Mouse (Mus musculus): ENCODE results near the gene Tas2r138. TPM values are rescaled to one million over a fixed set of nuclear protein-coding genes. Genes with fewer than 3 reads are reported as not detected.

Gene Tas2r138
- total RNA-seq, 2 experiments from 2014 or later, result not detected

Other genes starting within 250 kb of the Tas2r138 start
- 10 to 100 TPM; 35.6 to 39.5 TPM for gene E330009J07Rik, start 177.2 kb downstream of the Tas2r138 start, total RNA-seq (2021)
- not detected for gene Wee2, start 174.2 kb downstream of the Tas2r138 start, total RNA-seq (2021)
- gene Ssbp1, start 142.0 kb downstream of the Tas2r138 start, total RNA-seq (2021), result 10 to 100 TPM; 36.9 to 37.5 TPM
- gene Tas2r137, start 122.1 kb downstream of the Tas2r138 start, total RNA-seq (2021), result not detected
- gene Tas2r108, start 119.8 kb downstream of the Tas2r138 start, total RNA-seq (2021), result not detected
- not detected for gene Prss37, start 93.8 kb downstream of the Tas2r138 start, total RNA-seq (2021)
- gene Olfr461, start 58.3 kb downstream of the Tas2r138 start, total RNA-seq (2021), result not detected
- gene Olfr460, start 43.8 kb downstream of the Tas2r138 start, total RNA-seq (2021), result not detected
- under 1 TPM in 1 of 2 experiments, not detected in 1; 0.39 TPM for gene Clec5a, start 27.5 kb downstream of the Tas2r138 start, total RNA-seq (2021)
- 1 to 10 TPM in 1 of 2 experiments, under 1 TPM in 1; 0.62 to 1.3 TPM for gene Mgam, start 15.5 kb upstream of the Tas2r138 start, total RNA-seq (2021)